Mouse (Mus musculus) midbrain, embryonic 10.5 days (tissue): ENCODE data around the gene Gjb4. TPM values are rescaled to one million over a fixed set of nuclear protein-coding genes. Genes with fewer than 3 reads are reported as not detected.

ENCODE experiments used
- DNase-seq: peaks from one replicate; pipeline ENCODE4 v3.0.0-alpha.2; 2017; ENCODE audit warnings: low spot score
- H3K27ac ChIP-seq: fragments of 300-500 bp; sonication (generic); replicated peaks from 2 replicates; pipeline ENCODE4 v1.5.1; 2016; ENCODE audit warnings: mild to moderate bottlenecking
- H3K27me3 ChIP-seq: fragments of 300-500 bp; sonication (generic); 2 replicates; pipeline ENCODE4 v1.6.1; 2016; ENCODE audit warnings: low read depth, mild to moderate bottlenecking; ENCODE audit not compliant: poor library complexity, severe bottlenecking
- H3K36me3 ChIP-seq: fragments of 300-500 bp; sonication (generic); 2 replicates; pipeline ENCODE4 v1.6.1; 2016; ENCODE audit warnings: mild to moderate bottlenecking, moderate library complexity
- H3K4me1 ChIP-seq: fragments of 300-500 bp; sonication (generic); 2 replicates; pipeline ENCODE4 v1.6.1; 2016
- H3K4me3 ChIP-seq: fragments of 300-500 bp; sonication (generic); 2 replicates; pipeline ENCODE4 v1.5.1; 2016; ENCODE audit warnings: mild to moderate bottlenecking, moderate library complexity
- H3K9me3 ChIP-seq: fragments of 300-500 bp; sonication (generic); replicated peaks from 2 replicates; pipeline ENCODE4 v1.6.1; 2016; ENCODE audit warnings: mild to moderate bottlenecking
- WGBS: fragments of 180-500 bp; shearing (Covaris S2); methylation state at CpG from one replicate; pipeline ENCODE4 v1.1.7; 2016; 5-methylcytosine and 5-hydroxymethylcytosine counted together
- polyA plus RNA-seq: library from polyadenylated mRNA; unstranded; fragments of >200 nt; fragmentation: Nextera tagmentation; extraction: Ambion mirVana; gene quantifications from 2 replicates; pipeline ENCODE4 v1.2.1, GENCODE M21; 2016

Gjb4 gene
- polyA plus RNA-seq = 0.10 TPM in 1 of 2 replicates, not detected in the other

GRCm38 (mm10) chr4:127353951-127354438, at the start of gene Gjb4:
Gene Gjb4 (minus strand): TSS chr4:127354081.
- H3K9me3 ChIP-seq = no peaks in the 10 kb centered on the region
- 53% methylated on average over 8 of the region's 8 CpGs for WGBS
- peak within 1 kb of the TSS; percentile 38 for H3K27ac ChIP-seq
- peaks cover 13% of the 10 kb centered on the region for H3K27me3 ChIP-seq
- no peak for DNase-seq
- H3K4me3 ChIP-seq = no peak within 1 kb of the TSS
- H3K36me3 ChIP-seq = no peaks in the 10 kb centered on the region
- peaks cover 29% of the 10 kb centered on the region for H3K4me1 ChIP-seq

GRCm38 (mm10) chr4:127402614-127403013, 48.7 kb upstream of the Gjb4 start:
- H3K27me3 ChIP-seq = no peaks in the 10 kb centered on the region
- DNase-seq = no peak
- H3K36me3 ChIP-seq = no peaks in the 10 kb centered on the region
- H3K9me3 ChIP-seq = no peaks in the 10 kb centered on the region
- H3K4me1 ChIP-seq = no peaks in the 10 kb centered on the region
- no peak overlapping the region for H3K4me3 ChIP-seq
- H3K27ac ChIP-seq = no peak overlapping the region
- WGBS = 60% methylated on average over 3 of the region's 3 CpGs

DNA sequence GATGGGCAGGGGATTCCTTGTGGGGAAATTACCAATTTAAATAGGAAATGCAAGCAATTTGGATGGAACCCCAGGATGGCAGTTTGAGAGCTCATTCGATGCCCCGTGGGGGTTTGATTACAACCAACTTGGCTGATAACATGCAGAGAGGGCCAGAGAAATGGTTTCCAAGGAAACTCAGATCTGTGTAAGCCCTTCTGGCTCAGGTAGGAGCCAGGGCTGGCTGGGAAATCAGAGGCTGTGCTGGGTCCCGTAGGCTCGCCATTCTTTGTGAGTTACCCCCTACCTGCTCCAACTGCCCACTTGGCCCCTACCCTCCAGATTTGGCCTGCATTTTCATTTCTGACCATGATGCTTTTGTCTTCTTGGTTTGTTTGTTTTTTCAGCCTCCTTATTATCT, 48.3 kb upstream of the Gjb4 start:
- Histone ChIP-seq H3K4me1 (no peaks in the 10 kb centered on the region), H3K9me3 (no peaks in the 10 kb centered on the region), H3K27me3 (no peaks in the 10 kb centered on the region), H3K4me3 (no peak overlapping the region), H3K36me3 (no peaks in the 10 kb centered on the region), H3K27ac (no peak overlapping the region)
- WGBS = 86% methylated on average over 4 of the region's 4 CpGs
- no peak for DNase-seq

- DNase-seq = no peak
- WGBS = 68% methylated on average over 11 of the region's 11 CpGs
- Histone ChIP-seq H3K4me3 (no peak overlapping the region), H3K9me3 (no peaks in the 10 kb centered on the region), H3K27ac (no peak overlapping the region), H3K36me3 (no peaks in the 10 kb centered on the region), H3K27me3 (no peaks in the 10 kb centered on the region), H3K4me1 (no peaks in the 10 kb centered on the region)
These were observed 46.6 kb upstream of the Gjb4 start for GRCm38 (mm10) chr4:127400165-127401145.

DNA sequence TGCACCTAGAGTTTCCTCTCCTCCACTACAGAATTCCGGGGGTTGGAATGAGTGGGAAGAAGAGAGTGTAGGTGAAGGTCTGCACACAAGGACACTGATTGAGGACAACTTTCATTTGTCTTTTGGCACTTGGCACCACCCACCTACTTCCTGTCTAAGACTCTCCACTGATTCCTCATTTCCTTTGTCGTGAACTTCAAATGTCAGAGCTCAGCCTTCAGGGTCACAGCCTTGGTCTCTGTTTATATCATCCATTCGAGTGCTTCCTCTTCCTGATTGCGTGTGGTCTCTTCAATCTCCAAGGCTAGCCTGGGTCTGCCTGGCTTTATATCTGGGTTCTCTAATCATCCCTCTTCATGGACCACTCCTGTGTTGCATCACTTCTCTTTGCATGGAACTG, 41.7 kb upstream of the Gjb4 start:
- no peaks in the 10 kb centered on the region for H3K9me3 ChIP-seq
- WGBS = 80% methylated on average over 4 of the region's 4 CpGs

DNA sequence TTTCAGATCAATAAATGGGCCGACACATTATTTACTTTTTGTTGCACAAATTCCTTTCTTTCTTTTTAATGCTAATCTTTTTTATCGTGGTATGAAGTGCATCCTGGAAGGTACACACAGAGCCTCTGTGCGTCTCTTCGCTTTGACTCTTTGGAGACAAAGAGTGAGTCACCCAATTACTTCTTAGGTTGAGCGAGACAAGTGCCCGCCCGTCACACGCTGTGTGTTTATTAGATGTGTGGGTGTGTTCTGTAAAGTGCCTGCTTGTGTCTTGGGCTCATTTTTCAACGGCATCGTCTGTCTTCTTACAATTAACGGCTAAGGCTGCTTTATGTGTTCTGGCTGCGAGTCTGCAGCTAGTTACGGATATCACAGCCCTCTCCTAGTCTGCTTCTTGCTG, 35.8 kb upstream of the Gjb4 start:
- 87% methylated on average over 13 of the region's 13 CpGs for WGBS
- no peaks in the 10 kb centered on the region for H3K9me3 ChIP-seq
- H3K4me3 ChIP-seq = no peak overlapping the region
- DNase-seq = no peak
- H3K36me3 ChIP-seq = no peaks in the 10 kb centered on the region
- H3K4me1 ChIP-seq = no peaks in the 10 kb centered on the region
- no peak overlapping the region for H3K27ac ChIP-seq
- no peaks in the 10 kb centered on the region for H3K27me3 ChIP-seq

More for the DNA sequence above, 41.7 kb upstream of the Gjb4 start:
- DNase-seq = no peak
- Histone ChIP-seq H3K36me3 (no peaks in the 10 kb centered on the region), H3K4me3 (no peak overlapping the region), H3K27ac (no peak overlapping the region), H3K27me3 (no peaks in the 10 kb centered on the region), H3K4me1 (no peaks in the 10 kb centered on the region)

DNA sequence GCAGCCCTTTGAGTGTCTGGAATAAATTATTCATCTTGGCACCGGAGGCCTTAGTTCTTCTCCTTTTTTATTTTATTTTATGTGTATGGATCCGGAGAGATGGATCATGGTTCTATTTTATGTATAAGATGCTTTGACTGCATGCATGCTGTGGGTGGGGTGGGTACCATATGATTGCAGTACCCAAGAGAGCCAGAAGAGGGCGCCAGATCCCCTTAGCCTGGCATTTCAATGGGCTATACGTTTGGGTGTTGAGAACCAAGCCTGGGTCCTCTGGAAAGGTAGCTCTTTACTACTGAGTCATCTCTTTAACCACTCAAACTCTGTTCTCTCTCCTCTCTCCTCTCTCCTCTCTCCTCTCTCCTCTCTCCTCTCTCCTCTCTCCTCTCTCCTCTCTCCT, 23.5 kb upstream of the Gjb4 start:
- Histone ChIP-seq H3K27me3 (no peaks in the 10 kb centered on the region), H3K4me3 (no peak overlapping the region), H3K4me1 (peaks cover 6% of the 10 kb centered on the region), H3K36me3 (no peaks in the 10 kb centered on the region), H3K9me3 (no peaks in the 10 kb centered on the region), H3K27ac (no peak overlapping the region)
- DNase-seq = no peak
- 39% methylated on average over 4 of the region's 4 CpGs for WGBS

DNA sequence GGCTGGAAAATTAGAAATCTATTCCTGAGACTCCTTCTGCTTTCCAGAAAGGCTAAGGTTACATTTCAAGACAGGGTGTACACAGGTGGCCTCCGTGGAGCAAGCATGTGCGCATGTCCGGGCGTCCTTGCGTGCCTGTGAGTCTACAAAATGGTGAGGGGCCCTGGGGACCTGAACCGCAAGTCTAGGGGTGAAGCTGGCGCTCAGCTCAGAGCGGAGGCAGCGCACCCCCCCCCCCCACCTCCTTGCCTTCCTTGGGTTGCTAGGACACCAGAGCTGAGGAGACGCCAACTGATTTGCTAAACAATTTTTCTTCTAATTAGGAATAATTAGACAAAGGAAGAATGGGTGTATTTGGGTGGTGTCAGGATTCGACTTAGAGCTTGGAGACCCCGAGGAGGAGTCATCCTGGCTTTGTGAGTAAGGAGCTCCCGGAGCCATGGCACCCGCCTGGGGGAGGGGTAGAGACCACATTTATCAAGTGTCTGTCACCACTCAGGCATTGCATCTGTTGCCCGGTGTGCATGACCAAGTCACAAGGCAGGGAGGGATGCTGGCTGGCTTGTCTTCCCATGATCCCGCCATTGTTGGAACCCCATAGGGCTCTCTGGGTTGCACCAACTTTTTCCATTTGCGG, 21.8 kb upstream of the Gjb4 start:
- H3K9me3 ChIP-seq = no peaks in the 10 kb centered on the region
- H3K27ac ChIP-seq = no peak overlapping the region
- no peak for DNase-seq
- peaks cover 6% of the 10 kb centered on the region for H3K4me1 ChIP-seq
- no peaks in the 10 kb centered on the region for H3K27me3 ChIP-seq
- no peak overlapping the region for H3K4me3 ChIP-seq
- 90% methylated on average over 17 of the region's 17 CpGs for WGBS
- no peaks in the 10 kb centered on the region for H3K36me3 ChIP-seq

DNA sequence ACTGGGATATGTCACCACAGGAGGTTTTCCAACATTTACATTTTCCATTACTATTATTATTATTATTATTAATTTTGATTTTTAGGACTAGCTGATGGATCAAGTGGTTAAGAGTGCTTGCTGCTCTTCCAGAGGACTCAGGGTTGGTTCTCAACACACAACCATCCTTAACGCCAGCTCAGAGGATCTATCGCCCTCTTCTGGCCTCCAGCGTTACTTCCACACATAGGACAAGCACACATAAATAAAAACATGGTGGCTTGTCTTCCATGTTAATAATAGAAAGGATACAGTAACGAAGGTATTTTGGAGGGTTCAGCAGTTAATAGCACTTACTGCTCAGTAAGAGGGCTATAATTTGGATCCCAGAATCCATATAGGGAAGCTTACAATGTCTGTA, 20.8 kb upstream of the Gjb4 start:
- no peak overlapping the region for H3K27ac ChIP-seq
- WGBS = 80% methylated on average over 4 of the region's 4 CpGs

DNA sequence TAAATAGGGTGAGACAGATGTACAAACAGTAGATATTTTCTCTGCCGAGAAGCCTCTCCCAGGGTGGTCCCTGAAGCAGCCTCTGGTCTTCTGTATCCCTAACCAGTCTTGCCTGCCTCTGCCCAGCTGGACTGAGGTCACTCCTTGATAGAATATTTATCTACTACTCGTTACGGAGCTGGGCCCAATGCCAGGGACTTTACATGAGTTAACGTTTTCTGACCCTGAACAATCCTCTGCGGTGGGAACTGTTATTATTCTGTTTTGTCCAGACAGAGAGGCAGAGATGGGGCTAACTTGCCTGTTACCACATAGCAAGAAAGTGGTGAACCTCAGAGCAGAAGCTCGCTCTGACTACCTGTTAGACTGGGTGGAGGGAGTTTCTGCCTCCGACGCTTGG, 19.6 kb upstream of the Gjb4 start:
- Histone ChIP-seq H3K4me1 (peaks cover 8% of the 10 kb centered on the region), H3K9me3 (no peaks in the 10 kb centered on the region), H3K27ac (no peak overlapping the region), H3K4me3 (no peak overlapping the region), H3K27me3 (peaks cover 8% of the 10 kb centered on the region; the same call in 1 of the 2 replicates), H3K36me3 (no peaks in the 10 kb centered on the region)
- no peak for DNase-seq
- WGBS = 87% methylated on average over 8 of the region's 8 CpGs

More for the DNA sequence above, 20.8 kb upstream of the Gjb4 start:
- no peaks in the 10 kb centered on the region for H3K27me3 ChIP-seq
- no peaks in the 10 kb centered on the region for H3K36me3 ChIP-seq
- DNase-seq = no peak
- H3K4me3 ChIP-seq = no peak overlapping the region
- H3K4me1 ChIP-seq = peaks cover 6% of the 10 kb centered on the region
- no peaks in the 10 kb centered on the region for H3K9me3 ChIP-seq

DNA sequence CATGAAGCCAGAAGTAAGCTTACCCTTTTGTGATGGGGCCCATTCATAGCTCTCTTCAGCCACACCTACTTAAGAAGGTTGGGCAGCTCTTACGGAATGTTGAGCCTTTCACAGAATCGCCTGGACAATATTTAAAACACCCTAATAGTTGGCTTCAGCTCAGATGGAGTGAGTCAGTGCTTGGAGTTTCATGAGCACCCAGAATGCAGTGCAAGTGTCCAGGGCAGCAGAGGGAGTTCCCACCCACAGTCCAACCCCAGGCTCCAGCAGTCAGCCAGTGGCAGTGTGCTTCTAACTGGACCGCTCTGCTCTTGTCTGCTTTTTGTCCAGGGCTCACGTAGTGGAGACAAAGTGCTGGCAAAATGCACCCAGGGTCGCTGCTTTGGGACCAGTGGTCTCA, 17.7 kb upstream of the Gjb4 start:
- no peak overlapping the region for H3K27ac ChIP-seq
- no peak for DNase-seq
- H3K9me3 ChIP-seq = no peaks in the 10 kb centered on the region
- H3K36me3 ChIP-seq = no peaks in the 10 kb centered on the region
- peaks cover 8% of the 10 kb centered on the region; the same call in 1 of the 2 replicates for H3K27me3 ChIP-seq
- H3K4me3 ChIP-seq = no peak overlapping the region
- 82% methylated on average over 5 of the region's 5 CpGs for whole genome bisulfite sequencing
- H3K4me1 ChIP-seq = peaks cover 5% of the 10 kb centered on the region; the same call in 1 of the 2 replicates

GRCm38 (mm10) chr4:127370447-127370846, 16.6 kb upstream of the Gjb4 start:
- Histone ChIP-seq H3K4me1 (peaks cover 10% of the 10 kb centered on the region), H3K9me3 (no peaks in the 10 kb centered on the region), H3K4me3 (no peak overlapping the region), H3K36me3 (no peaks in the 10 kb centered on the region), H3K27ac (no peak overlapping the region), H3K27me3 (peaks cover 8% of the 10 kb centered on the region; the same call in 1 of the 2 replicates)
- WGBS = 55% methylated on average over 2 of the region's 2 CpGs
- DNase-seq = no peak
